In genomic region chr4:149815586-149815985, GRCm38 (mm10) we compare ENCODE assay signal across 16 mouse cellular contexts.
"Had no signal": no experiment of that assay in that cellular context is flagged by ENCODE, and none has a peak within 500 bp of the region (broad histone marks: within the 10 kb centered on the region; RNA-seq: fewer than 3 reads in every experiment).

No protein-coding gene starts in this region.

- H3K4me1 ChIP-seq: neural tube, embryonic 15.5 days had no signal

- H3K36me3 ChIP-seq: neural tube, embryonic 13.5 days; neural tube, embryonic 15.5 days; stomach, embryonic 15.5 days had no signal

- H3K27ac ChIP-seq: neural tube, embryonic 13.5 days; neural tube, embryonic 15.5 days; stomach, embryonic 15.5 days; stomach, postnatal 0 days had no signal

- DNase-seq: retina, postnatal 1 day; right cerebral cortex, adult 18-20 months; right cerebral cortex, postnatal 14 days; right cerebral cortex, postnatal 25 days; right cerebral cortex, postnatal 4 days; spleen, adult 18-20 months; thymus, adult 18-20 months; thymus, adult 2 months; thymus, postnatal 14 days; thymus, postnatal 25 days; thymus, postnatal 36 days; thymus, postnatal 4 days had no signal

- H3K9me3 ChIP-seq: neural tube, embryonic 13.5 days; neural tube, embryonic 15.5 days; stomach, embryonic 15.5 days had no signal

- H3K4me3 ChIP-seq: neural tube, embryonic 13.5 days; neural tube, embryonic 15.5 days; stomach, embryonic 15.5 days had no signal
